Mouse (Mus musculus): ENCODE results near the gene Ss18l2. TPM values are rescaled to one million over a fixed set of nuclear protein-coding genes. Genes with fewer than 3 reads are reported as not detected.

The Ss18l2 gene
- polyA plus RNA-seq, 1 experiment from 2014 or later: 146 TPM

DNA sequence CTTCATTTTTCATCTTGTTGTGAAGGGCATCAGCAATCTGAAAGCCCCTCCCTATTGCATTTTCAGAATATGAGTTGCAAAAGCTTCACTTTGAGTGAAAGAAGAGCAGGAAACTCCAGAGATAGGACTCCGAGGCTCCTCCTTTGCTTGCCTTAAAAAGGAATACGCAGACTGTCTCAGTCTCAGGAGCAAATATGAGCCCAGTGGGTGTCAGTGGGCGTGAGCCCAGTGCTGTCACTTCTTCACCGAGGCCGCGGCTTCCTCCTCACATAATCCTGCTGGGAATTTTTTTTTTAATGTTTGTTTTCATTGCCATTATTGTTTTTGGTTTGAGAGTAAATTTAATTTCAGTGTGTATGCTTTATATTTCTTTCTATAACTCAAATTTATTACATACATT, 30.4 kb downstream of the Ss18l2 start:
- 88% methylated on average over 6 of the region's 6 CpGs for WGBS
- Histone ChIP-seq H3K4me2 (replicated peaks) (no peak overlapping the region), H3K36me3 (peaks cover 57% of the 10 kb centered on the region)

DNA sequence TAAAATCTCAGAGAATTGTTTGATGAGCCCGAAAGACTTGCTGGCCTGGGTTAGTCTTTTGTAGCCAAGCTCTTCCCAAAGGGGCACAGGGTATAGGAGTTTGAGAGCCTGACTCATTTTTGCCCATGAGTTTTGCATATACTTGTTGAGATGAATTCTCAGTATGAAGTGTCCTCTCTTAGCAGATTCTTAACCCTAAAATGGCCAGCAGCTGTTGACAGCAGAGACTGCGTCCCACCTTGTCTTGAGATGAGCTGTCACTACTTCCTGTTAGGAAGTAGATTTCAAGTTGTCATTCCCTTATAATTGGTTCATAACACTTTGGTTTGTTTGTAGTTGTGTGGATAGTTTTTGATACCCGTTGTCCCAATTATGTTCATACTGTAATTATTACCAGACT, 31.0 kb downstream of the Ss18l2 start:
- H3K4me2 ChIP-seq (replicated peaks): no peak overlapping the region
- H3K9ac ChIP-seq (replicated peaks): no peak overlapping the region
- WGBS: 94% methylated on average over 3 of the region's 3 CpGs
- H3K27me3 ChIP-seq: no peaks in the 10 kb centered on the region
- H3K4me3 ChIP-seq (replicated peaks): no peak overlapping the region
- no peaks in the 10 kb centered on the region for H3K9me3 ChIP-seq
- no peak overlapping the region for H3K27ac ChIP-seq
- no peak for ATAC-seq
- peaks cover 62% of the 10 kb centered on the region for H3K36me3 ChIP-seq
- H3K4me1 ChIP-seq (replicated peaks): no peaks in the 10 kb centered on the region

More for the DNA sequence above, 30.4 kb downstream of the Ss18l2 start:
- H3K4me3 ChIP-seq (replicated peaks): no peak overlapping the region
- ATAC-seq: no peak
- H3K27me3 ChIP-seq: no peaks in the 10 kb centered on the region
- no peaks in the 10 kb centered on the region for H3K9me3 ChIP-seq
- no peaks in the 10 kb centered on the region for H3K4me1 ChIP-seq (replicated peaks)
- no peak overlapping the region for H3K27ac ChIP-seq
- H3K9ac ChIP-seq (replicated peaks): no peak overlapping the region

DNA sequence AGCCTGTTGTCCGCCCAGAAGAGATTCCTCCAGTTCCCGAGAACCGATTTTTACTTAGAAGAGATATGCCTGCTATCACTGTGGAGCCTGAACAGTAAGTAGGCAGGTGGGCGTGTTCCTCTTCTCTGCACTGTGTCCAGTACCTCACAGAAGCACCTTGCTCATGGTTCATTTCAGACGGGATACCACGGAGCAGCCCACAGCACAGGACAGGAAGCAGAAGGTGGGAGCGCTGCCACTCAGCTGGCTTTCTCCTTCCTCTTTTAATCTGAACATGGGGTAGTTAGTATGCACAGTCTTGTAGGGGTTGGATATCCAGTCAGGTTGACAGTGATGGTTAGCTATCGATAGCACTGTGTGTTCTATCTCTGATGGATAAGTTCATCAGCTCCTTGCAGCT, 33.9 kb downstream of the Ss18l2 start:
- ATAC-seq: no peak
- Histone ChIP-seq H3K36me3 (peaks cover 86% of the 10 kb centered on the region), H3K9me3 (no peaks in the 10 kb centered on the region), H3K4me1 (replicated peaks) (no peaks in the 10 kb centered on the region), H3K27ac (no peak overlapping the region), H3K4me3 (replicated peaks) (no peak overlapping the region), H3K4me2 (replicated peaks) (no peak overlapping the region), H3K9ac (replicated peaks) (no peak overlapping the region), H3K27me3 (no peaks in the 10 kb centered on the region)
- WGBS: 92% methylated on average over 8 of the region's 8 CpGs

DNA sequence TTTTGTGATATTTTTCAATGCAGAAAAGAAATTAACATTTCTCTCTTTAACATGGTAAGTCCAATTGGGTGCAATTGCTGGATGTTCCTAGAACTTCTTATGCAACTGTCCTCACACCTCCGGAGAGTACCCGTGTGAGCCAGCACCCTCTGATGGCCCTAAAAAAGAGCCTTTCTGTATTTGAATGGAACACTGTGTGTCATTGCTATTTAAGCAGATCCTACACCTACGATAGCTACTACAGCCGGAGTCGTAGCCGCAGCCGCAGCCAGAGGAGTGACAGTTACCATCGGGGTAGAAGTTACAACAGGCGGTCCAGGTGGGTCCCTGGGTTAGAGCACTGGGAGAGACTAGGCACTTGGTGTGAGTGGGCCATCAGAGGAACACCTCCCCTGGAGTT, 42.6 kb downstream of the Ss18l2 start:
- no peak overlapping the region for H3K4me3 ChIP-seq (replicated peaks)
- no peaks in the 10 kb centered on the region for H3K9me3 ChIP-seq
- no peak overlapping the region for H3K9ac ChIP-seq (replicated peaks)
- H3K4me2 ChIP-seq (replicated peaks): no peak overlapping the region
- H3K27ac ChIP-seq: no peak overlapping the region
- peaks cover 5% of the 10 kb centered on the region for H3K4me1 ChIP-seq (replicated peaks)
- H3K27me3 ChIP-seq: no peaks in the 10 kb centered on the region
- 96% methylated on average over 9 of the region's 9 CpGs for WGBS
- H3K36me3 ChIP-seq: peaks cover 89% of the 10 kb centered on the region
- ATAC-seq: no peak

DNA sequence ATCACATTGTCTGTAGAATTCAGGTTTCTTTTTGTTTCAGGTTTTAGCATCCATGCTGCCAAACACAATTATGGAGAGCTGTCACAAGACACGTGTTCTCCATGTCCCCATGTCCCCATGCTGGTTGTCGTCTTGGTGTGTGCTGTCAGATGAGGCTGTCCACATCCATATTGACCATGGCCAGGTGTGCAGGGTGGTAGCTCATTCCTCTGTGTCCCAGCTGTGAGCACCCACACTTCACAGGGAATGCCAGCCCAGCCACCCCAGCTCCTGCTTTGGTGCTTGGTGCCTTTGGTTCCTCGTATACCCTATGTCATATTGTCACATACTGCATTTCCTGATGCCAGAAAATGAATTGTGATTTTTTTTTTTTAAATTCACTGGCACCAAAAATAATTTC, 44.5 kb downstream of the Ss18l2 start:
- Histone ChIP-seq H3K4me2 (replicated peaks) (no peak overlapping the region), H3K9ac (replicated peaks) (no peak overlapping the region), H3K36me3 (peaks cover 73% of the 10 kb centered on the region), H3K27me3 (no peaks in the 10 kb centered on the region), H3K9me3 (no peaks in the 10 kb centered on the region), H3K27ac (no peak overlapping the region), H3K4me1 (replicated peaks) (peaks cover 19% of the 10 kb centered on the region), H3K4me3 (replicated peaks) (no peak overlapping the region)
- WGBS: 89% methylated on average over 3 of the region's 3 CpGs
- no peak for ATAC-seq

DNA sequence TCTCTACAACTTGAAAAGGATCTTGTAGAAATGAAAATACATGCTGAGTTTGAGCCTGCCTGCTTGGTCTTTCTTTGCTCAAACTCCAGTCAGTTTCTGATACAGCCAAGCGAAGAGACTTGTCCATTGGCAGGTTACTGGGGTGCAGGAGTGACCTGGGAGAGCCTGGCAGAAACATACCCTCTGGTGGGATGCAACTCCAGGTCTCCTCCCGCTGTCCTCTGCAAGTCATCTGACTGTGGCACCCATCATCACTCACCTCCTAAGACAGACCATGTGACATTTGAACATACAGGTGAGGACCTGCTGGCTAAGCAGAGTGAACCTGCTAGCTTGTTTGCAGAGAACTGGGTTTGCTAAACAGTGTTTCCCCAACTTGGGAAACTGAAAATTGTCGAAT, 46.7 kb downstream of the Ss18l2 start:
- Histone ChIP-seq H3K4me1 (replicated peaks) (peaks cover 33% of the 10 kb centered on the region), H3K4me2 (replicated peaks) (no peak overlapping the region), H3K27ac (no peak overlapping the region), H3K9ac (replicated peaks) (no peak overlapping the region), H3K36me3 (peaks cover 52% of the 10 kb centered on the region), H3K4me3 (replicated peaks) (no peak overlapping the region), H3K9me3 (no peaks in the 10 kb centered on the region), H3K27me3 (no peaks in the 10 kb centered on the region)
- no peak for ATAC-seq
- 91% methylated on average over 3 of the region's 3 CpGs for WGBS

DNA sequence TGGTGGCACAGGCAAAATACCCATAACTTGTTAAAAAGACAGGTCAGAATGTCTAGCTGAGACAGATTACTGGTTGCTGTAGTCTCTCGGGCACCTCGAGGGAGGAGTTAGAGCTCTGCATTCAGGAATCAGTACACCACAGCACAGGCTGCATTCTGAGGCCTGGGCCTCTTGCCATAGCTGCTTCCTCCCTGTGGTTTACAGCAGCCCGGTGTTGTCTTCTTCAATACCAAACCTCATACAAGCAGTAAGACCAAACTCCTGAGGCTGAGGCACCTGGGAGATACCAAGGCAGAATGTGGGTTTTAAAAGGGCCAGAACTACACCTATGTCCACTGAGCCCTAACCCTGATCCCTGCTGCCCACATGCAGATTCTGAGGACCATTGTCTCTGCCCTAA, 47.3 kb downstream of the Ss18l2 start:
- H3K4me3 ChIP-seq (replicated peaks): no peak overlapping the region
- ATAC-seq: no peak
- no peak overlapping the region for H3K4me2 ChIP-seq (replicated peaks)
- peaks cover 48% of the 10 kb centered on the region for H3K36me3 ChIP-seq
- WGBS: 75% methylated on average over 3 of the region's 3 CpGs
- no peaks in the 10 kb centered on the region for H3K27me3 ChIP-seq
- H3K9me3 ChIP-seq: no peaks in the 10 kb centered on the region
- no peak overlapping the region for H3K27ac ChIP-seq
- H3K4me1 ChIP-seq (replicated peaks): peaks cover 37% of the 10 kb centered on the region
- H3K9ac ChIP-seq (replicated peaks): no peak overlapping the region

DNA sequence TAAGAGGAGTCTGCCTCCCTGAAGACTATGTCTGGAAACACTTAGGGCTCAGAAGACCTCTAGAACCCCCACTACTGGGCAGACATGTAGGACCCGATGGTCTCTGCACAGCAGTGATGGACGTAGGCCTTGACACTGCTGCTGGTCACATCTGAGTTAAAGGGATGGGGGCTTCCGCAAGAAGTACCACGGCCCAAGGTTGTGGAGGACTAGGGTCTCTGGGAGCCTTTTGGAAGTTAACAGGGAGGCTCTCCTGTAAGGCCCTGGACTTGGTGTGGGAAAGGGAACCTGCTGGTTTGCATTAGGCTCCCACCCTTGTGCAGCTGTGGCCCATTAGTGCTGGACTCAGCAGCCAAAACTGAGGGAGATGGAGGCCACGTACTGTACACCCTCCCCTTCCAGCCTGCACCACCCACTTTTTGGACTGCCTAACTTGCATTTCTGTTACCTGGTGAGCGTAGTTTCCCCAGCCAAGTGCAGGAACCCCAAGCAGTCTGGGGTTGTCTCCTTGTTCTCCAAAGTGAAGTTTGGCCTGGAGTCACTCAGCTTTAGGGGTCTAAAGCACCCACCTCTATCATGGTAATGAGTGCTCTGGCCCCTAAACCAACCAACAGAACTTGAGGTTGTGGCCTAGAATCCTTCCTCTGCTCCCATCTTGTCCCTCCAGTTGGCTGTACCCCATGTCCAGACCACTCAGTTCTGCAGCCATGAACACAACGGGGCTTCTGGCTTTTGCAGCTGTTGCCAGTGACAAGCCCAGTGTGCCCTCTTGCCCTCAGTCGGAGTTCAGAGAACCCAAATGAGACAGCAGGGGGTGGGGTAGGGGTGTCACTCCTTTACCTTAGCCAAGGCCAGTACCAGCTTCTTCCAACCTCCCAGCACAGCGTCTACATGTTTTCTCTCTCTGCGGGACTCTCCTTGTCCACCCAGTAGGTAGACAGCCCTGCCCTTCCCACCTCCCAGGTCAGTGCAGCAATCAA, 48.0 kb downstream of the Ss18l2 start:
- Histone ChIP-seq H3K4me2 (replicated peaks) (peak overlapping the region; percentile 96), H3K36me3 (peaks cover 50% of the 10 kb centered on the region), H3K27ac (peak overlapping the region; percentile 81), H3K27me3 (no peaks in the 10 kb centered on the region), H3K9me3 (no peaks in the 10 kb centered on the region), H3K9ac (replicated peaks) (peak overlapping the region; percentile 93), H3K4me3 (replicated peaks) (peak overlapping the region; percentile 80), H3K4me1 (replicated peaks) (peaks cover 37% of the 10 kb centered on the region)
- ATAC-seq: no peak
- 57% methylated on average over 10 of the region's 10 CpGs for WGBS

DNA sequence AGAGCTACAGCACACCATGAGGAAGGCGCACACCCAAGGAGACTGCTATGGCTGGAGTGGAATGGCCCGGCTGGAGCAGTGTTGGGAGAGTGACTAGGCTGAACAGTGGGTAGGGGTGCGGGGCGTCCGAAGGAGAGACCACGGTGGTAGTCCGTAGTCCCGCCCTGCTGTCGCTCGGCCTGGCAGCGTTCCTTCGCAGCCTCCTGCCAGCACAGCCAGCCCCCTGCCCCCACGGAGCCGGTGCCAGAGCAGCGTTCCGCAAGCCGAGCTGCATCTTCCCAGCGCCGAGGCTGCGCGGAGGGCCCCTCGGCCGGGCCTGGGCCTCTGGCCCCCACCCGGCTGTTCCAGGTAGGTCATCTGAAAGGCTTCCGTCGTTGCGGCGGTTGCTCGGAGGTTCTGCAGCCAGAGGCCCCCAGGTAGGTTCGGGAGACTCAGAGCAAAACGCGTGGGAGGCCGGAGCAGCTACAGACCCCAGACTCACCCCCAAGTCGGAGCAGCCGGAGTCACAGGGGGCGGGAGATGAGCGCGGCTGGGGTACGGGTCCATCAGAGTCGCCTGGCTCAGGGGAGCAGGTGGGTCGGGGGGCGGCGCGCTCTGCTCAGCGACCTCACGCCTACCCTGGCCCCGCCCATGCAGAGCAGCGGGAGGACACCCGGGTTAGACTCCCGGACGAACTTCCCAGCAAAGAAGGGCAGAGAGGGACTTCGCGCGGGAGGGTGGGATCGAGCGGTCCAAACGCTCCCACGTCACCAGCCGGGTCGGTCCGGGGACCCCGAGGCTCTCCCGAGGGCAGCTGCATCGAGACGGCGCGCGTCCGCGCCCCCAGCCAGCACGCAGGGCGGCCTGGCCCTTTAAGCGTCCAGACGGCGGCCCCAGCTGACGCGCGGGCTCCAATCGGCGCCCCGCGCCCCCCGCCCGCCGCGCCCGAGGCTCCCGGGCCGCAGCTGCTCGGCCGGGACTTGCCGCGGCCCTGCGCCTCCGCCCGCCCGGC, 49.3 kb downstream of the Ss18l2 start, which contains the start of gene Zfp651:
TSS of gene Zfp651 (plus strand) at position 240 of the 991 bp plus-strand sequence.
- H3K36me3 ChIP-seq: peaks cover 51% of the 10 kb centered on the region
- H3K9me3 ChIP-seq: no peaks in the 10 kb centered on the region
- peak within 1 kb of the TSS; percentile 96 for H3K4me2 ChIP-seq (replicated peaks)
- H3K9ac ChIP-seq (replicated peaks): peak within 1 kb of the TSS; percentile 93
- WGBS: under 1% methylated on average over 87 of the region's 97 CpGs
- no peaks in the 10 kb centered on the region for H3K27me3 ChIP-seq
- ATAC-seq: peak; percentile 78
- peak within 1 kb of the TSS; percentile 81 for H3K27ac ChIP-seq
- H3K4me3 ChIP-seq (replicated peaks): peak within 1 kb of the TSS; percentile 80
- H3K4me1 ChIP-seq (replicated peaks): peaks cover 37% of the 10 kb centered on the region

DNA sequence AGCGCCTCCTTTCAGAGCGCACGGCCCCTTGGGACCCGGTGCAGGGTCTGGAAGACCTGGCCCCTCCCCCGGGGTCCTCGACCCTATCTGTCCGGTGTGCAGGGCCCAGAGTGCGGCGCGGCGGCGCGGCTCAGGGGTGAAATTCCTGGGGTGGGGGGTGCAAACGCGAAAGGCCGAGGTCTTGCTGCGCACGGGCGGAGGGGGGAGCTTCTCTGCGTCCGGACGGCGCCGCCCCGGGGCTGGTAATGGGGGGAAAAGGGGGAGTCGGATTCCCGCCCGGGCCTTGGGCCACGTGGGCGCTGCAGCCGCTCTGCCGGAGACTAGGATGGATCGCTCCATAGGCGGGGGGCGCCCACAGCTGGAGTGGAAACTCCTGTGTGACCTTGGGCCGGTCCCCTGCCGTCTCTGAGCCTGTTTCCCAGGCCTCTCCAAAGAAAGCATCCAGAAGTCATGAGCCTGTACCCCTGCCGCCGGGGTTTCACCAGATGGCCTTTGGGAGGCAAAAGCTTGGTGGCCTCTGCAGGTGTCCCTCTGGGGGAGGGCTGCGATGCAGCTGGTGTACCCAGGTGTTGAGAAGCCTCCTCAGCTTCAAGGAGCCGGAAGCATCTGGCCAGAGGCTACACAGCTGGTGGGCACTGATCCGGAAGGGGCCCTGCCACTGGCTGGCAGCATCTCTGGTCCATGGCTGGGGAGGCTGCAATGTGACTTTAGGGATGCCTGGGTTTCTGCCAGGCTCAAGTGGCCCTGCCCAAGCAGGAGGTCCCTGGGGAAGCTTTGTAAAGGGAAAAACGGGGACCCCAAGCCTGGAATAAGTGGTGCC, 50.4 kb downstream of the Ss18l2 start:
- Histone ChIP-seq H3K9ac (replicated peaks) (peak overlapping the region; percentile 93), H3K27ac (peak overlapping the region; percentile 81), H3K4me2 (replicated peaks) (peak overlapping the region; percentile 96), H3K27me3 (no peaks in the 10 kb centered on the region), H3K9me3 (no peaks in the 10 kb centered on the region), H3K4me1 (replicated peaks) (peaks cover 37% of the 10 kb centered on the region), H3K36me3 (peaks cover 51% of the 10 kb centered on the region), H3K4me3 (replicated peaks) (peak overlapping the region; percentile 80)
- 1% methylated on average over 43 of the region's 43 CpGs for WGBS
- peak; percentile 22 for ATAC-seq

DNA sequence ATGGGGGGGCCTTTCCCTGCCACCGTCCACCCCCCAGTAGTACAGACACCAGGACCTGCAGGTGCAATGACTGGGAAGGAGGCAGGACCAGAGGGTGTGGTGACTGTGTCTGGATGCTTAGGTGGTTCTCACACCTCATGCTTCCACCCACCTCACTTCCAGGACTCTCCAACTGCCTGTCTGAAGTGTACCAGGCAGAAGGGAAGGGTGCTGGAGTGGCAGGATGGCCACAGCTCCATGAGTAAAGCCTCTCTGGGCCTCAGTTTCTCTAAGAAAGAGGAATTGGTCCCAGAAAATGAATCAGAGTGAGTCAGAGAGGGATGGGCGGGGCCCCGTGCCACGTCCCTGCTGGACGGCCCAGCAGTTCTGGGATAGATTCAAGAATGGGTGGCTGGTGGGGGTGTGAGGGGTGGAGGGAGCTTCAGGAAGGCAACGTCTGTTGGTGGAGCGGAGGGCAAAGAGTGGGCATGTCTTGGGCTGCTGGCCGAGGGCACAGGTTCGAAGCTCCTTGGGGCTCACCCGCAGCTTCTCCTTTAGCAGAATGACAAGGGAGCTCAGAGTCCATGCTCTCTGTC, 51.0 kb downstream of the Ss18l2 start:
- Histone ChIP-seq H3K9ac (replicated peaks) (peak overlapping the region; percentile 93), H3K4me2 (replicated peaks) (peak overlapping the region; percentile 96), H3K4me3 (replicated peaks) (peak overlapping the region; percentile 80), H3K4me1 (replicated peaks) (peaks cover 37% of the 10 kb centered on the region), H3K27ac (no peak overlapping the region), H3K9me3 (no peaks in the 10 kb centered on the region), H3K36me3 (peaks cover 54% of the 10 kb centered on the region), H3K27me3 (no peaks in the 10 kb centered on the region)
- ATAC-seq: no peak
- WGBS: 65% methylated on average over 10 of the region's 10 CpGs
